Mouse (Mus musculus) B cell, adult (primary cell): ENCODE results near the gene Slc44a4. TPM values are rescaled to one million over a fixed set of nuclear protein-coding genes. Genes with fewer than 3 reads are reported as not detected.

Experiments used
- total RNA-seq: library from RNA; stranded (reverse); gene quantifications from 4 replicates; pipeline ENCODE4 v1.2.4, GENCODE M21; 2023; ENCODE audit not compliant: inconsistent age

Slc44a4 gene
- total RNA-seq: not detected in 4 replicates

DNA sequence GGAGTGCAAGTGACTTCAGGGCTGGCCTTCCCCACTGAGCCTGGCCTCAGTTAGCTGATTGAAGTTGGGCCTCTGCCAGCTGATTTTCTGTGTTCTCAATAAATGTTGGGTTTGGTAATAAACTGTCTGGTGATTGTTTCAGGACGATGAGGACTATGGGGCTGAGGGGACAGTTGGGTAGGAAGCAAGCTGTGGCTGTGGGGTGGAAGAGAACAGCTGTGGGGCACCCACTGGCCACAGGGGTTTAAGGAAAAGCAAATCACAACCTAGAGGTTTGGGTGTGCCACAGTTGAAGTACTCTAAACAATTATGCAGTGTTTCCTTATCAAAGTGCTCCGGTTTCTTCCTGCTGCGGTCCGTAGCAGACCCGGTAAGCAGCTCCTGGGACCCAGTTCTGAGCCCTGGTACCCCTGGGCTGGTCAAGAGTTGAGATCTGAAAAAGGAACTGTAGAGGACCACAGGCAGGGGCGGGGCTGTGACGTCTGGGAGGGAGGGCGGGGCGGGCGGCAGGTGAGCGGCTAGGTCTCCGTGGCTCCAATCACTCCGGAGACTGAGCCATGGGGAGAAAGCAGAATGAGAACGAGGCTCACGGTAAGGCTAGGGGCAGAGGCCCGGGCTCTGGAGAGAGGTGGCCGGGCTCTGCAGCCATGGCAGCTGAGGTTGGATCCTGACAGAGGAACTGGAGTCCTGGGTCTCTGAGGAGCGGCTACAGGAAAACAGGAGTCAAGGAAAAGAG, at the start of gene Slc44a4:
Gene Slc44a4, plus strand, starts transcription at position 537 of the 736 bp plus-strand sequence.

DNA sequence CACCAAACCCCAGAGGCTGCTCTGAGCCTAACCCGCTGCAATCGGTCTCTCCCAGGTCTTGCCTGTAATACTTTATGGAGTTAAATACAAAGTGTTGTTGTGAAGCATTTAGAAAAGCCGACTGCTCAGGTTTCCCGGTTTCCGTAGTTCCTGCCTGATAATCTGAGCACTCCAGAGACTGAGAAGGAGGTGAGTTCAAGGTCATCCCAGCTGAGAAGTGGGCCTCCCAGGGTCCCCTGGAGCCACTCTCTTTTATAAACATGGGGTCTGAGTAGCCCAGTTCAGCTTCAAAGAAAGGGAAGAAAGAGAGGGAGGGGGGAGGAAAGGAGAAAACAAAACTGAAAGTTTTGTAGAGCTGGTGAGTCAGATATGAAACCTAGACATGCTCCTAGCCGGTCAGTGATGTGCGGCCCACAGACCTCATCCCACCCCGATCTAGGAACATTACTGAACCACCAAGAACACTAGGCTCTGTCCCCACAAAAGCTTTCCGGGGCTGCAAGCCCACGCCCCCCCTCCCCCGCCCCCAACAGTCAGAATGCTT, 34.9 kb upstream of the Slc44a4 start, which contains the start of gene Zbtb12:
Gene Zbtb12, plus strand, starts transcription at position 148 of the 544 bp plus-strand sequence.

DNA sequence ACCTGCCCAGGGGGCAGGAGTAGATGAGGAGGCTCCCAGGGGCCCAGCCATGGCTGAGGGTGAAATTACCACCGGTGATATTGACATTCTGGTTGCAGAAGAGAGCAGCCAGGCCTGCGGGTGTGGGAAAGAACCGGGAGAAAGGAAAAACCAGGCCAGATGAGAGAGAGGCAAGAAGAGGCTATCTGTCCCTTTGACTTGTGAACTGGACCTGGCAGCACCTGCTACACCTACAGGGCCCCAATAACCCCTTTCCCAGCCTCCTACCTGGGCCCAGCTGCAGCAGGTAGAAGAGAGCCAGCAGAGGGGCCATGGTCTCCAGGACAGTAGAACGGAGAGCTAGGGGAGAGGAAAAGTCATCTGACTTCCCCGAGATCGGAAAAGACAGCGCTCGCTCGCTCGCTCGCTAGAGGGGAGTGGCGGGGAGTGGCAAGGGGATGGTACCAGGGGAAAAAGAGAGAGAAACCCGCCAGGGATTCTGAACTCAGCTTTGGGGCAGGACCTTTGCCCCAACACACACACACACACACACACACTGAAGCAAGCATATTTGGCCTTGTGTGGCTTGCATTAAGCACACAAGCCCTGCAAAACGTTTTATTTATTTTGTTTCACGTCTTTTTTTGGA, 32.5 kb upstream of the Slc44a4 start, which contains the start of gene Gm20547:
Gene Gm20547, minus strand, starts transcription at position 360 of the 628 bp plus-strand sequence.

DNA sequence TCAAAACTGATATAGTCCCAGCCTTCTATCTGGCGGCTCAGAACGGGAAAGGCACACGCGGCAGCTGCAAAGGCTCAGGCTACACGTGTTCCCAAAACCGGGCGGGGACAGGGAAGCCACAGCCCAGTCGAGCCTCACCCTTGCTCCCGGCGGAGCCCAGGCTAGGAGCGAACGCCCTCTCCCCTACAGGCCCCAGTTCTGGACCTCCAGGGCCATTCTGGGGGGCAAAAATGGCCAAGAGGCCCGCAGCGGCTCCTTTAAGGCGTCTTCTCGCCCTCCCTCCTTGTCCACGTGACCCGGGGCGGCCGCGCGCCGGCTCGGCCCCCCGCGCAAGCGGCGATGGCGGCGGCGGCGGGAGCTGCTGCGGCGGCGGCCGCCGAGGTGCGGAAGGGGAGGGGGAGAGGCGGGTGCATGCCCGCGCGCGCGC, 16.1 kb upstream of the Slc44a4 start, which contains the start of the genes C2 and Ehmt2:
Gene C2, minus strand, starts transcription at position 106 of the 427 bp plus-strand sequence.
Gene Ehmt2, plus strand, starts transcription at position 310 of the 427 bp plus-strand sequence.

DNA sequence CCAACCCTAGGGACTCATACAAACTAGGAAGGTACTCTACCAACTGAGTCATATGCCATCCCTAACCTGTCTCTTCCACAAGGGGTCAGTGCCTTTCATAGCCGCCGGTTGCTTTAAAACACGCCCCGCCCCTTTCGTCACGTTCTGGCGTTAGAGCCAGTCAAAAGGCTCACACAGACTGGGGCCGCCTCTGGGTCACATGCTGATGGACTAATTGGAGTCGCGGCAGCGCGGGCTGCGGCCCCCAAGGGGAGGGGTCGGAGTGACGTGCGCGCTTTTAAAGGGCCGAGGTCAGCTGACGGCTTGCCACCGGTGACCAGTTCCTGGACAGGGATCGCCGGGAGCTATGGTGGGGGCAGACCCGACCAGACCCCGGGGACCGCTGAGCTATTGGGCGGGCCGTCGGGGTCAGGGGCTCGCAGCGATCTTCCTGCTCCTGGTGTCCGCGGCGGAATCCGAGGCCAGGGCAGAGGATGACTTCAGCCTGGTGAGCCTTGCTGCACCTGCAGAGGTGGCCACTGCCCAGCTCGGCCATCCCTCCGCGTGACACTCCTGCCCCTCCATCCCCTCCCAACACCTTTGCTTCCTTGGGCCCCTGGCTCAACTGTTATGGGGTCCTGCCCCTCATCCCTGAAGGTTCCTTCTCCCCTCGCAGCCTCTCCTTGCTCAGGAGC, 16.9 kb downstream of the Slc44a4 start, which contains the start of gene Neu1:
Gene Neu1, plus strand, starts transcription at position 193 of the 674 bp plus-strand sequence.

DNA sequence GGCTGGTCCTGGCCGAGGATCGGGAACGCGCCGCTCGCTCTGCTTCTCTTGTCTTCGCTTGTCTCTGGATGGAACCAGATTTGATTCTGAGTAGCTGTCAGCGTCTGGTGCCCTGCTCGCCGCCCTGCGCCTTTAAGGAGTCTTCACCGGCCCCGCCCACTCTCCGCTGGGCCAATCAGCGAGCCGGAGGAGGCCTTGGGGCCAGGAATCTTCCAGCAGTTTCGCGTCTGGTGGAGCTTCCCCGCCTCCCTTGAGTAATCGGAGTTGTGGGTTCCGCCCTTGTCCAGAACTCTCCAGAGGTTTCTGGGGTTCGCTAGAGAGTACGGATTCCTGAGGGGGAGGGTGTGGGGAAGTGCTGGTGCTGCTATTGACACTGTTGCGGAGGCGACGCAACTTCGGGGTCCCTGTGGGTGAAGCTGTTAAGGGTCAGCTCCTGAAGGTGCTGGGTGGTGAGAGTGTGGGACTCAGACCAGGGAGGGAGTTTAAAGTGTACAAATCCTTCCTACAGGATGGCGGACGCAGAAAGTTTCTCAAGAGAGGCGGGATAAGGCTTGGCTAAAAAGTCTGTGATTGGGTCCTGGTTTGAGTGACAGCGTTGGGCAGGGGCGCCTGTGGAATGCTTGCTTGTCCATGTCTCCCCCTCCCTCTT, 45.0 kb downstream of the Slc44a4 start, which contains the start of gene Hspa1b:
Gene Hspa1b, minus strand, starts transcription at position 109 of the 649 bp plus-strand sequence.

DNA sequence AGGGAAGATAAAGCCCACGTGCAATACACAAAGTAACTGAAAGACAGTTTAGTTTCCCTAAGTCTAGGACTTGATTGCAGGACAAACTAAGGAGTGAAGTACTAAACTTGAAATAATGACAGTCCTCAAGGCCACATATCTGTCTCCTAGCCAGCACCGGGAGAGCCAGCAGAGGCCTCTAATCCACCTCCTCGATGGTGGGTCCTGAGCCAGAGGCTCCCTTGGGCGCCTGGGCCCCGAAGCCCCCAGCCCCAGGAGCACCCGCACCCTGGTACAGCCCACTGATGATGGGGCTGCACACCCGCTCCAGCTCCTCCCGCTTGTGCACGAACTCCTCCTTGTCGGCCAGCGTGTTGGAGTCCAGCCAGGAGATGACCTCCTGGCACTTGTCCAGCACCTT, 55.6 kb downstream of the Slc44a4 start, which contains the start of gene Gm20481:
Gene Gm20481, plus strand, starts transcription at position 91 of the 400 bp plus-strand sequence.

DNA sequence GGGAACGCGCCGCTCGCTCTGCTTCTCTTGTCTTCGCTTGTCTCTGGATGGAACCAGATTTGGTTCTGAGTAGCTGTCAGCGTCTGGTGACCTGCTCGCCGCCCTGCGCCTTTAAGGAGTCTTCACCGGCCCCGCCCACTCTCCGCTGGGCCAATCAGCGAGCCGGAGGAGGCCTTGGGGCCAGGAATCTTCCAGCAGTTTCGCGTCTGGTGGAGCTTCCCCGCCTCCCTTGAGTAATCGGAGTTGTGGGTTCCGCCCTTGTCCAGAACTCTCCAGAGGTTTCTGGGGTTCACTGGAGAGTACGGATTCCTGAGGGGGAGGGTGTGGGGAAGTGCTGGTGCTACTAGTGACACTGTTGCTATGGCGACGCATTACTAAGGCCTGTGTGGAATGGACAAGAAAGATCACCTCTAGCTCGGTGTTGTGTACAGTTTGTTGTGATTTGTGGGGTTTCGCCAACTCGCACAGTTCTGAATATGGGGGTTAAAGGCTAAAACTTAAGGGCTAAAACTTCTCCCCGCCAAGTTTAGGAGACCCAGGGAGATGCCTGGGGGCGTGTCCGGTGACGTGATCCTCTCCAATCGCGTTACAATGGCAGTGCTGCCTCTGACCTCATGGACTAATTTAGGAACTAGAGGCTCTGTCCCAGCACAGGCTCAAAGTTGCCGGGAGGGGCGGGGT, 57.9 kb downstream of the Slc44a4 start, which contains the start of the genes Hspa1a and Hspa1l:
Gene Hspa1a, minus strand, starts transcription at position 88 of the 681 bp plus-strand sequence.
Gene Hspa1l, plus strand, starts transcription at position 635 of the 681 bp plus-strand sequence.

Other genes starting within 250 kb of the Slc44a4 start
- gene Tnxb, start 243.9 kb upstream of the Slc44a4 start, total RNA-seq: 0.09 to 0.22 TPM (median 0.22 TPM) in 3 of 4 replicates, not detected in the other
- gene C4b, start 170.6 kb upstream of the Slc44a4 start, total RNA-seq: 1.8 to 3.2 TPM (median 2.4 TPM) in 4 replicates
- not detected in 4 replicates for gene Cyp21a1, start 109.9 kb upstream of the Slc44a4 start, total RNA-seq
- gene Stk19, start 77.5 kb upstream of the Slc44a4 start, total RNA-seq: 60.8 to 71.7 TPM (median 69.2 TPM) in 4 replicates
- 75.3 to 85.7 TPM (median 83.7 TPM) in 4 replicates for gene Dxo, start 77.4 kb upstream of the Slc44a4 start, total RNA-seq
- gene Skiv2l, start 64.3 kb upstream of the Slc44a4 start, total RNA-seq: 102 to 123 TPM (median 110 TPM) in 4 replicates
- 33.5 to 41.3 TPM (median 38.0 TPM) in 4 replicates for gene Nelfe, start 64.1 kb upstream of the Slc44a4 start, total RNA-seq
- gene Cfb, start 51.9 kb upstream of the Slc44a4 start, total RNA-seq: 0.54 TPM in 1 of 4 replicates, not detected in the others
- 11.1 to 11.4 TPM (median 11.2 TPM) in 4 replicates for gene Zbtb12, start 35.0 kb upstream of the Slc44a4 start, total RNA-seq
- gene Gm20547, start 32.4 kb upstream of the Slc44a4 start, total RNA-seq: 0.27 TPM in 1 of 4 replicates, not detected in the others
- 1.8 to 3.4 TPM (median 2.8 TPM) in 4 replicates for gene C2, start 16.2 kb upstream of the Slc44a4 start, total RNA-seq
- gene Ehmt2, start 16.0 kb upstream of the Slc44a4 start, total RNA-seq: 152 to 164 TPM (median 157 TPM) in 4 replicates
- 94.9 to 102 TPM (median 98.6 TPM) in 4 replicates for gene Neu1, start 16.8 kb downstream of the Slc44a4 start, total RNA-seq
- 17.8 to 62.2 TPM (median 28.7 TPM) in 4 replicates for gene Hspa1b, start 44.8 kb downstream of the Slc44a4 start, total RNA-seq
- not detected in 4 replicates for gene Gm20481, start 55.4 kb downstream of the Slc44a4 start, total RNA-seq
- gene Hspa1a, start 57.7 kb downstream of the Slc44a4 start, total RNA-seq: 10.4 to 29.3 TPM (median 20.1 TPM) in 4 replicates
- gene Hspa1l, start 58.2 kb downstream of the Slc44a4 start, total RNA-seq: 0.21 to 0.38 TPM in 2 of 4 replicates, not detected in the others
- gene Lsm2, start 67.4 kb downstream of the Slc44a4 start, total RNA-seq: 30.0 to 37.2 TPM (median 32.0 TPM) in 4 replicates
- 269 to 300 TPM (median 290 TPM) in 4 replicates for gene Vars, start 86.5 kb downstream of the Slc44a4 start, total RNA-seq
- gene Vwa7, start 102.1 kb downstream of the Slc44a4 start, total RNA-seq: 0.16 to 0.54 TPM (median 0.25 TPM) in 4 replicates
- 3.4 to 6.4 TPM (median 4.6 TPM) in 4 replicates for gene Sapcd1, start 113.5 kb downstream of the Slc44a4 start, total RNA-seq
- 6.1 to 10.5 TPM (median 9.2 TPM) in 4 replicates for gene Msh5, start 132.3 kb downstream of the Slc44a4 start, total RNA-seq
- 196 to 218 TPM (median 210 TPM) in 4 replicates for gene Clic1, start 135.5 kb downstream of the Slc44a4 start, total RNA-seq
- gene Ddah2, start 144.6 kb downstream of the Slc44a4 start, total RNA-seq: 2.6 to 4.8 TPM (median 4.2 TPM) in 4 replicates
- gene Ly6g6c, start 150.9 kb downstream of the Slc44a4 start, total RNA-seq: not detected in 4 replicates
- gene Mpig6b, start 151.7 kb downstream of the Slc44a4 start, total RNA-seq: 0.45 TPM in 1 of 4 replicates, not detected in the others
- not detected in 4 replicates for gene Ly6g6e, start 162.4 kb downstream of the Slc44a4 start, total RNA-seq
- not detected in 4 replicates for gene Ly6g6d, start 163.6 kb downstream of the Slc44a4 start, total RNA-seq
- not detected in 4 replicates for gene Ly6g6f, start 171.1 kb downstream of the Slc44a4 start, total RNA-seq
- gene Abhd16a, start 174.8 kb downstream of the Slc44a4 start, total RNA-seq: 76.3 to 80.8 TPM (median 77.2 TPM) in 4 replicates
- gene Ly6g5c, start 193.8 kb downstream of the Slc44a4 start, total RNA-seq: not detected in 4 replicates
- gene Ly6g5b, start 201.0 kb downstream of the Slc44a4 start, total RNA-seq: 0.93 to 1.6 TPM (median 1.2 TPM) in 4 replicates
- gene Gpank1, start 207.0 kb downstream of the Slc44a4 start, total RNA-seq: 24.7 to 31.8 TPM (median 30.3 TPM) in 4 replicates
- gene Csnk2b, start 207.6 kb downstream of the Slc44a4 start, total RNA-seq: 121 to 143 TPM (median 135 TPM) in 4 replicates
- gene D17H6S53E, start 211.9 kb downstream of the Slc44a4 start, total RNA-seq: 10.6 to 19.4 TPM (median 13.7 TPM) in 4 replicates
- 0.51 to 2.8 TPM (median 0.69 TPM) in 3 of 4 replicates, not detected in the other for gene Apom, start 217.6 kb downstream of the Slc44a4 start, total RNA-seq
- 446 to 480 TPM (median 464 TPM) in 4 replicates for gene Bag6, start 220.7 kb downstream of the Slc44a4 start, total RNA-seq